Mouse (Mus musculus): Measurements from ENCODE around the gene Car12.
A peak's percentile ranks its signal among the peaks of the same experiment; 100 is the strongest.
"Not testable (repeated sequence)": the region's sequence is repeated elsewhere in the genome, so short reads cannot be mapped to it uniquely, and the experiment has no call there.

The Car12 gene

GRCm38 (mm10) chr9:66769275-66769674, 55.8 kb downstream of the Car12 start:
- no peak for DNase-seq (ENCODE audit: low spot score in 2 of 2)

GRCm38 (mm10) chr9:66770701-66771100, 57.2 kb downstream of the Car12 start:
- DNase-seq (ENCODE audit: low spot score in 2 of 2) = no peak

GRCm38 (mm10) chr9:66784552-66784951, 71.1 kb downstream of the Car12 start:
- not testable (repeated sequence) for DNase-seq (ENCODE audit: low spot score in 2 of 2)

GRCm38 (mm10) chr9:66787821-66788220, 74.3 kb downstream of the Car12 start:
- no peak for DNase-seq (ENCODE audit: low spot score in 2 of 2)

- DNase-seq (ENCODE audit: low spot score in 2 of 2) = no peak
Observed at GRCm38 (mm10) chr9:66794629-66795463, 81.4 kb downstream of the Car12 start.

GRCm38 (mm10) chr9:66795464-66796324, 82.2 kb downstream of the Car12 start, which contains the start of gene Aph1b:
Aph1b (minus strand) TSS chr9:66795490.
- DNase-seq (ENCODE audit: low spot score in 2 of 2) = peak; percentile 92 to 93

- DNase-seq (ENCODE audit: low spot score in 2 of 2) = no peak
Observed at GRCm38 (mm10) chr9:66796739-66797138, 83.3 kb downstream of the Car12 start, which contains the start of gene Gm10647. Gm10647 (plus strand) TSS chr9:66797039.

- DNase-seq (ENCODE audit: low spot score in 2 of 2) = no peak
Observed at GRCm38 (mm10) chr9:66801947-66802346, 88.5 kb downstream of the Car12 start.

GRCm38 (mm10) chr9:66805951-66806350, 92.5 kb downstream of the Car12 start:
- DNase-seq (ENCODE audit: low spot score in 2 of 2) = not testable (repeated sequence)

GRCm38 (mm10) chr9:66813392-66813791, 99.9 kb downstream of the Car12 start:
- DNase-seq (ENCODE audit: low spot score in 2 of 2) = no peak

Data from frontal cortex, postnatal 10 days (tissue).